Mouse (Mus musculus): ENCODE data around the gene Gm49322. TPM values are rescaled to one million over a fixed set of nuclear protein-coding genes. Genes with fewer than 3 reads are reported as not detected.

Gene Gm49322
- polyA plus RNA-seq, 1 experiment from 2014 or later, result 3.7 TPM

DNA sequence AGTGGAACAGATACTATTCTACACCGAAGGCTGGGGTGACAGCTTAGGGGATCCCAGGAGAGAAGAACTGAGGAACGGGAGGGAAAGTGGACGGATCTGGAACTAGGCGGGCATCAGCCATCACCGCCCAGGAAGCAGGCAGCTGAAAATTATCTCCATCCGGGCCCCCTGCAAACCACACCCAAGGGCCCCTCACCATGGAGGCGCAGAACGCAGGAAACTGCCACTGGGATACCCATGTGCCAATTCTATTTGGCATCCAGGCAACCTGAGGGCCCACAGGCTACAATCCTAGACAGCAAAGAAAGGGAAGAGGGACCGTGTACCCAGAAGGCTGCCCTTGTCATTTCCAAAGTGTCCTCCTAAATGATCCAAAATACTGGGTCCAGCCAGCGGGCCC lies 35.4 kb upstream of the Gm49322 start:
- Histone ChIP-seq H3K4me2 (ENCODE audit: low read depth, low read length) (peak overlapping the region; percentile 41), H3K9ac (ENCODE audit: low read length) (peak overlapping the region; percentile 59), H3K27ac (ENCODE audit: low read length) (peak overlapping the region; percentile 62; the same call in 1 of the 2 replicates), H3K4me1 (ENCODE audit: control insufficient read depth, insufficient read depth, low read length) (peaks cover 64% of the 10 kb centered on the region), H3K36me3 (ENCODE audit: control insufficient read depth, insufficient read depth, low read length) (no peaks in the 10 kb centered on the region), H3K27me3 (ENCODE audit: control insufficient read depth, insufficient read depth, low read length) (no peaks in the 10 kb centered on the region), H3K4me3 (replicated peaks; ENCODE audit: low read length) (0 out of 2 replicates have a peak overlapping the region, but pooled peaks have one; percentile 10), H3K9me3 (replicated peaks; ENCODE audit: control insufficient read depth, low read length) (no peaks in the 10 kb centered on the region)
- no peak for ATAC-seq (ENCODE audit: insufficient read depth, low FRiP score)
- WGBS, result 88% methylated on average over 10 of the region's 10 CpGs

DNA sequence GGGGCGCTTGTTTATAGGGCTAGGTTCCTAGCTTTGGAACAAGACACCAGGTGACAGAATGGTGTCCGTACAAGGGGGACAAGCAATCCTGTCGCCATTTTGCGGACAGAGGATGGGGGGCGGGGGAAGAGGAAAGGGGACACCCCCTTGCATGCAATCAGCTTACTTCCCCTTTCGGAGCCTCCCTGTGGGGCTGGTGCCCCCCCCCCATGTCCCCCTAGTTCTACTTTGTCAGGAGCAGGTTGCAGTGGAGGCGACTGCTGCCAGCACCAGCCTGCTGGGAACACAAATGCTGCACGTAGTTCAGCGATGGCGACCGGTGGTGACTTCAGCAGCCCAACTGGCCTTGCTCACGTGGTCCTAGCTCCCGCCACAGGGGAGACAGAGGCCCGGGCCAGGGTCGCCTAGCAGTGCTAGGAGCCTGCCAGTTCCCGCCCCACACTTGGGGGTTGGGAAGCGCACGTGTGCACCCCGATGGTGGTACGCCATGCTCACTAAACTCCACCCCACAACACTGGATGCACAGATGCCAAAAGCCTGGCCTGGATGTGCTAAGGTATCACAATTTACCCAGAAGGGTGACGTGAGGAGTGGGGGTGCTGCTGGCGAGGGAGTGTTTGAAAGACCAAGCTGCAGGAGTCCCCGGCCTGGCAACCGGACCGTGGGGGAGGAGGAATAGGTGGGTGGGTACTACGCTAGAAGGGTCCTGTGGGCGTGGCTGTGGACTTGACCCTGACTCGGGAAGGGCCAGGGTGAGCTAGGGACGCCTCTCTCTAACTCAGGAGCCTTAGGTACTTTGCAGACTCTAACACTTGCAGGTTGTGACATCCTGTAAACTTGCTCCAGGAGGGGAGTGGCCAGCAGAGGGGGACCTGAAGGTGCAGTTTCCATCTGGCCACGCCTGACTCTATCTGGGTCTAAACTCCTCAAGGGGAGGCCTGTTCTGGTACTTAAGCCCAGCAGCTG lies 34.7 kb upstream of the Gm49322 start:
- Histone ChIP-seq H3K27me3 (ENCODE audit: control insufficient read depth, insufficient read depth, low read length) (no peaks in the 10 kb centered on the region), H3K9ac (ENCODE audit: low read length) (peak overlapping the region; percentile 59), H3K27ac (ENCODE audit: low read length) (peak overlapping the region; percentile 62), H3K4me1 (ENCODE audit: control insufficient read depth, insufficient read depth, low read length) (peaks cover 71% of the 10 kb centered on the region), H3K4me3 (replicated peaks; ENCODE audit: low read length) (peak overlapping the region; percentile 13), H3K4me2 (ENCODE audit: low read depth, low read length) (peak overlapping the region; percentile 41), H3K36me3 (ENCODE audit: control insufficient read depth, insufficient read depth, low read length) (no peaks in the 10 kb centered on the region), H3K9me3 (replicated peaks; ENCODE audit: control insufficient read depth, low read length) (no peaks in the 10 kb centered on the region)
- 20% methylated on average over 29 of the region's 30 CpGs for WGBS
- peak; percentile 15; the same call in 1 of the 2 replicates for ATAC-seq (ENCODE audit: insufficient read depth, low FRiP score)

DNA sequence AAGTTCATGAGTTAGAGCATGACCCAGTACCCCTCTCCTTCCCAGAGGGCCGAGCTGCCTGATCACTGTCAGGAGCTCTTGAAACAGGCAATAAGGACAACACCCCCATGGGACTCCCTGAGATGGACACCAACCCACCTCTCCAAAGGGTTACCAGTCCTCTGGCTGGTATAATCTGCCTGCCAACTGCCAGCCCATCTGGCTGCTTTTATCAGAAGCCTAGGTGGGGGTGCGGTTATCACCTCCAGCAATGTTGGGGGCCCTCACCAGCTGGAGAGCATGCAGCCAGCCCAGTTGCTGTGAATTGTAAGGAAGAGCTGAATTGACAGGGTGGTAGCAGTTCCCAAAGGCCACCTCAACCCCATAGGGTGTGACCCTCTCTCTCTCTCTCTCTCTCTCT lies 33.3 kb upstream of the Gm49322 start:
- Histone ChIP-seq H3K36me3 (ENCODE audit: control insufficient read depth, insufficient read depth, low read length) (no peaks in the 10 kb centered on the region), H3K27me3 (ENCODE audit: control insufficient read depth, insufficient read depth, low read length) (no peaks in the 10 kb centered on the region), H3K4me2 (ENCODE audit: low read depth, low read length) (no peak overlapping the region), H3K9me3 (replicated peaks; ENCODE audit: control insufficient read depth, low read length) (no peaks in the 10 kb centered on the region), H3K9ac (ENCODE audit: low read length) (no peak overlapping the region), H3K4me3 (replicated peaks; ENCODE audit: low read length) (no peak overlapping the region), H3K27ac (ENCODE audit: low read length) (no peak overlapping the region), H3K4me1 (ENCODE audit: control insufficient read depth, insufficient read depth, low read length) (peaks cover 66% of the 10 kb centered on the region)
- ATAC-seq (ENCODE audit: insufficient read depth, low FRiP score), result no peak
- 79% methylated on average over 2 of the region's 2 CpGs for WGBS

DNA sequence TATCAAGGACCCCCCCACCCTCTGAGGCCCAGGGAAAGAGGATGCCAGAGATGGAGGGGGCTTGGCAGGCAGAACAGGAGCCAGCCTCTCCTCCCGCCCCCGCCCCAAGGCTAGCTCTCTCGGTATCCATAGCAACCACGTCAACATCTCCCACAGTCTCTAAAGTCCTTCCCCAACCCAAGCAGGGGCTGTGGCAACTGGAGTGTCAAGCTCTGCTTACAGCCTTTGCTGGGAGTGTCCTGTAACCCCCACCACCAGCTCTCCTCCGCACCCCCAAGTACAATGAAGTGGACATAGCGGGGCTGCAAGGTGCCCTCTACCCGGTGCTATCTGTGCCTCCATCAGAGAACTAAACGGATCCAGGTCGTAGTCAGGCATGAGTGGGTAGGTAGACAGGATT lies 31.9 kb upstream of the Gm49322 start:
- Histone ChIP-seq H3K36me3 (ENCODE audit: control insufficient read depth, insufficient read depth, low read length) (no peaks in the 10 kb centered on the region), H3K9me3 (replicated peaks; ENCODE audit: control insufficient read depth, low read length) (no peaks in the 10 kb centered on the region), H3K27ac (ENCODE audit: low read length) (no peak overlapping the region; the same call in 1 of the 2 replicates), H3K9ac (ENCODE audit: low read length) (peak overlapping the region; percentile 2; the same call in 1 of the 2 replicates), H3K4me2 (ENCODE audit: low read depth, low read length) (no peak overlapping the region), H3K4me3 (replicated peaks; ENCODE audit: low read length) (no peak overlapping the region), H3K4me1 (ENCODE audit: control insufficient read depth, insufficient read depth, low read length) (peaks cover 75% of the 10 kb centered on the region), H3K27me3 (ENCODE audit: control insufficient read depth, insufficient read depth, low read length) (no peaks in the 10 kb centered on the region)
- no peak for ATAC-seq (ENCODE audit: insufficient read depth, low FRiP score)
- WGBS, result 53% methylated on average over 9 of the region's 9 CpGs

DNA sequence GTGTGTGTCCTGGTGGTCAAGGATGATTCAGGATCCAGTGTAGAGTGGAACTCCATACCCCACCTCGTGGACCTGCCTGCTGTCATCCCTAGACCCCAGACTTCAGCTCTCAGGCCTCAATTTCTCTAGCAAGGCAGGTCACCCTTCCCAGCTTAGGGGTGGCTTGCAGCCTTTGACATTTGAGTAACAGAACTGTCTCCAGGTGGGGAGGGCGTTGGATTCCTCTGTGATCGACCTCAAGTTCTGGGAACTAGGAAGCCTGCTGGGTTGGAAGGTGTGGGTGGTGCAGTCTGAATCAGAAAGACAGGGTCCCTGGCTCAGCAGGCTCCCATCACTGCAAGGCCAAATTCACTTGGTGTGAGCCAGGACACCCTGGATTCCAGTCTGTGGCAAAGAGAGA lies 30.9 kb upstream of the Gm49322 start:
- Histone ChIP-seq H3K4me3 (replicated peaks; ENCODE audit: low read length) (no peak overlapping the region), H3K27me3 (ENCODE audit: control insufficient read depth, insufficient read depth, low read length) (no peaks in the 10 kb centered on the region), H3K4me2 (ENCODE audit: low read depth, low read length) (peak overlapping the region; percentile 93; the same call in 1 of the 2 replicates), H3K27ac (ENCODE audit: low read length) (no peak overlapping the region), H3K4me1 (ENCODE audit: control insufficient read depth, insufficient read depth, low read length) (peaks cover 71% of the 10 kb centered on the region), H3K9me3 (replicated peaks; ENCODE audit: control insufficient read depth, low read length) (no peaks in the 10 kb centered on the region), H3K9ac (ENCODE audit: low read length) (no peak overlapping the region), H3K36me3 (ENCODE audit: control insufficient read depth, insufficient read depth, low read length) (no peaks in the 10 kb centered on the region)
- ATAC-seq (ENCODE audit: insufficient read depth, low FRiP score), result no peak
- 66% methylated on average over 3 of the region's 3 CpGs for WGBS

DNA sequence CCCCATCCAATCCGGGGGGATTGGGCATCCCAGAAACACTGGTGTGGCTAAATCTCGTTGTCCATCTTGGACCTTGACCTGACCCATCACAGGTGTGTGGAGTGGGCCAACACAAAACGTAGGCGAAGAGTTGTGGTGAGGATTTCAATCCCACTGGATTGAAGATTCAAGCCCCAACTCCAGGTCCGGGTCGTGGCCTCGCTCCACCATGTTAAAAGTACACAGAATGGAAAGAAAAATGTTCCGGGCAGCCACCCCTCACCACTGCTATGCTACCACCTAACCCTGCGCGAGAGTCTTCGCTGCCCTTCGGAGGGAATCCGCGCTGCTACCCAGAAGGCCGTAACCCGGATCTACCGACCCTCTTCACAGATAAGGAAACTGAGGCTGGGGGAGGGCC lies 29.9 kb upstream of the Gm49322 start:
- H3K9ac ChIP-seq (ENCODE audit: low read length), result peak overlapping the region; percentile 90
- 0 out of 2 replicates have a peak overlapping the region, but pooled peaks have one; percentile 77 for H3K27ac ChIP-seq (ENCODE audit: low read length)
- WGBS, result 12% methylated on average over 17 of the region's 17 CpGs
- no peaks in the 10 kb centered on the region for H3K27me3 ChIP-seq (ENCODE audit: control insufficient read depth, insufficient read depth, low read length)
- peaks cover 61% of the 10 kb centered on the region for H3K4me1 ChIP-seq (ENCODE audit: control insufficient read depth, insufficient read depth, low read length)
- no peaks in the 10 kb centered on the region for H3K36me3 ChIP-seq (ENCODE audit: control insufficient read depth, insufficient read depth, low read length)
- H3K4me3 ChIP-seq (replicated peaks; ENCODE audit: low read length), result peak overlapping the region; percentile 91
- H3K4me2 ChIP-seq (ENCODE audit: low read depth, low read length), result peak overlapping the region; percentile 93
- H3K9me3 ChIP-seq (replicated peaks; ENCODE audit: control insufficient read depth, low read length), result no peaks in the 10 kb centered on the region
- no peak for ATAC-seq (ENCODE audit: insufficient read depth, low FRiP score)

DNA sequence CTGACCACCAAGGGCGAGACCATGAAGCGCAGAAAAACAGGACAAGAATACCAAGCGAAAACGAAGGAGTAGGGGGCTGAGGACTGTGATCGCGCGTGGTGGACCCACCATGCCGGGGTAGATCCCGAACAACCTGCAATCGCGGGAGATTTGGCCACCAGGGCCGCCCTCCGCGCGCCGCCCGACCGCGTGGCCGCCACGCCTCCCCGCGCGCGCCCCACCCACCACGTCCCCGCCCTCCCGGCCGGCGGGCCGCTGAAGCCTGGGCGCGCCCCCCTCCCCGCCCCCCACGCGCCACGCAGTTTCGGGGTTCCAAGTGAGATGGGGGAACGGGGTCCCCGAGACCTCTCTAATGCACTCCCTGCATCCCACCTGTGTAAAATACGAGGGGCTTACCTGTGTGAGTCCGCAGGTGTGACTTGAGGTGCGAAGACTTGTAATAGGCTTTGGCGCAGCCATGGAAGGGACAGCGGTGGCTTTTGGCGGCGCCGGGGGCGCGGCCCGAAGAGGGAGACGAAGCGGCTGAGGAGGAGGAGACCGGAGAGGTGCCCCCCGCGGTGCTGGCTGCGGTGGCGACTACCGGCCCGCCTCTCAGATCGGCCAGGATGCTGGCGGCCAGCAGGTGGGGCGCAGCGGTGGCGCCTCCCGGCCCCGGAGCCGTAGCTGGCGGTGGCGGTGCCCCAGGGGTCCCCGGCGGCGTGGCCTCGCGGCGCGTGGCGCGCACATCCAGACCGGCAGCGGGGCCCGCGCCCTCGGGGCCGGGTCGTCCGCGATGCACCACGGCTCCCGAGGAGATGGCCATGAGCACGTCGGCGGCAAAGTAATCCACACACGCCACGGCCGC lies 29.2 kb upstream of the Gm49322 start:
- under 1% methylated on average over 86 of the region's 96 CpGs for WGBS
- no peak for ATAC-seq (ENCODE audit: insufficient read depth, low FRiP score)
- Histone ChIP-seq H3K27ac (ENCODE audit: low read length) (peak overlapping the region; percentile 77), H3K4me2 (ENCODE audit: low read depth, low read length) (peak overlapping the region; percentile 93), H3K27me3 (ENCODE audit: control insufficient read depth, insufficient read depth, low read length) (no peaks in the 10 kb centered on the region), H3K36me3 (ENCODE audit: control insufficient read depth, insufficient read depth, low read length) (no peaks in the 10 kb centered on the region), H3K4me1 (ENCODE audit: control insufficient read depth, insufficient read depth, low read length) (peaks cover 55% of the 10 kb centered on the region), H3K9ac (ENCODE audit: low read length) (peak overlapping the region; percentile 90), H3K4me3 (replicated peaks; ENCODE audit: low read length) (peak overlapping the region; percentile 91), H3K9me3 (replicated peaks; ENCODE audit: control insufficient read depth, low read length) (no peaks in the 10 kb centered on the region)

DNA sequence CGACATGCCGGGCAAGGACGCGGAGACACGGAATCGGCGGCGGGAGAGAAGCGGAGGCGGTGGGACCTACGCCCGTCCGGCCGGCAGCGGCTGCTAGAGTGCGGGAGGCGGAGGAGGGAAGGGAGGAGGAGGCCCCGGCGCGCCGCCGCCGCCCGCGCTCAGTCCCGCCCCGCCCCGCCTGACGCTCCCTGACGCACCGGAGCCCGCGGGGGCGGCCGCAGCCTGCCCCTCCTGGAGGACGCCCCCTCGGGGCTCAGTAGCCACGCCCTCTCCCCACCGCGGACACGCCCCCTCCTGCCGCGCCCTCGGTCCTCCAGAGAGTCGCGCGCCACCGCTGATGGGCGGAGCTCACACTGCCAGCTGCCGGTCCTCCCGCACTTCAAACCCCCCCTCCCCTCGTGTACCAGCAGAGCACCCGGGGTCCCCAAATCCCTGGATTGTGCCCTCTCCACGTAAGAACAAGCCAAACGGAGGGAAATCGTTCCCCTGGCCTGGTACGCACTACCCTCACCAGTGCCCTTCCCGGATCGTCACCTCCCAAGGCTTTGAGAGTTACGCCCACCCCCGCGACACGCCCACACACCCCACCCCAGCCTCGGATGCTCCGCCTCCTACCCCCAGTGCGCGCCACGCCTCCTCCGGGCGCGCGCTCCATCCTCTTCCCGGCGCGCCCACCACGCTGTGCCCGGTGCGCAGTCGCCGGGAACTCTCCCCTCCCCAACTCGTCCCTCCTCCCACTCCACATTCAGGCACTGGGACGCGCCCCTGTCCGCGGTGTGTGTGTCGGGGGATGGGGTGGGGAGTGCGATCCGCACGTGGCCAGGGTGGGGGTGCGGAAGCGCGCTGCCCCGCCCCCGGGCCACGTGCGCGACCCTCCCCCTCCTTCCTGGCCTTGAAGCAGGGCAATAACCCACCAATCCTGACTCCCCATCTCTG lies 28.4 kb upstream of the Gm49322 start, which contains the start of gene Klf16:
TSS of gene Klf16 (minus strand) at position 127 of the 936 bp plus-strand sequence.
- ATAC-seq (ENCODE audit: insufficient read depth, low FRiP score), result peak; percentile 90
- Histone ChIP-seq H3K4me1 (ENCODE audit: control insufficient read depth, insufficient read depth, low read length) (peaks cover 46% of the 10 kb centered on the region), H3K9me3 (replicated peaks; ENCODE audit: control insufficient read depth, low read length) (no peaks in the 10 kb centered on the region), H3K27me3 (ENCODE audit: control insufficient read depth, insufficient read depth, low read length) (no peaks in the 10 kb centered on the region), H3K9ac (ENCODE audit: low read length) (peak within 1 kb of the TSS; percentile 90), H3K4me2 (ENCODE audit: low read depth, low read length) (peak within 1 kb of the TSS; percentile 93), H3K4me3 (replicated peaks; ENCODE audit: low read length) (peak within 1 kb of the TSS; percentile 91), H3K27ac (ENCODE audit: low read length) (peak within 1 kb of the TSS; percentile 97), H3K36me3 (ENCODE audit: control insufficient read depth, insufficient read depth, low read length) (no peaks in the 10 kb centered on the region)
- under 1% methylated on average over 73 of the region's 97 CpGs for WGBS
